Mouse (Mus musculus) forebrain, embryonic 16.5 days (tissue): ENCODE measurements around the gene Btbd7. TPM values are rescaled to one million over a fixed set of nuclear protein-coding genes. Genes with fewer than 3 reads are reported as not detected.

Experiments used
- ATAC-seq: fragments of 200-750 bp; cut with Nextera tagmentation; 2 replicates; pipeline ENCODE4 v1.8.0; 2017; ENCODE audit warnings: mild to moderate bottlenecking, moderate library complexity
- H3K27ac ChIP-seq: fragments of 300-500 bp; sonication (generic); 2 replicates; pipeline ENCODE4 v1.5.1; 2014; ENCODE audit warnings: low read length, control low read depth
- H3K27me3 ChIP-seq: fragments of 300-500 bp; sonication (generic); replicated peaks from 2 replicates; pipeline ENCODE4 v1.6.1; 2014; ENCODE audit warnings: low read length; ENCODE audit not compliant: control insufficient read depth, insufficient read depth
- H3K36me3 ChIP-seq: fragments of 300-500 bp; sonication (generic); 2 replicates; pipeline ENCODE4 v1.6.1; 2014; ENCODE audit not compliant: control insufficient read depth, insufficient read depth
- H3K4me1 ChIP-seq: fragments of 300-500 bp; sonication (generic); replicated peaks from 2 replicates; pipeline ENCODE4 v1.6.1; 2014; ENCODE audit warnings: low read length; ENCODE audit not compliant: control insufficient read depth, insufficient read depth
- H3K4me2 ChIP-seq: fragments of 300-500 bp; sonication (generic); 2 replicates; pipeline ENCODE4 v1.6.1; 2014; ENCODE audit warnings: mild to moderate bottlenecking, low read length, control low read depth
- H3K4me3 ChIP-seq: fragments of 300-500 bp; sonication (generic); replicated peaks from 2 replicates; pipeline ENCODE4 v1.5.1; 2014; ENCODE audit warnings: mild to moderate bottlenecking, low read length, control low read depth
- H3K9ac ChIP-seq: fragments of 300-500 bp; sonication (generic); replicated peaks from 2 replicates; pipeline ENCODE4 v1.6.1; 2014; ENCODE audit warnings: low read depth, low read length, control low read depth
- H3K9me3 ChIP-seq: fragments of 300-500 bp; sonication (generic); 2 replicates; pipeline ENCODE4 v1.6.1; 2016; ENCODE audit warnings: low read length; ENCODE audit not compliant: control insufficient read depth
- WGBS: fragments of 180-500 bp; shearing (Covaris S2); extraction: QIAGEN DNeasy Blood & Tissue Kit; methylation state at CpG from one replicate; pipeline ENCODE4 v1.1.7; 2014; 5-methylcytosine and 5-hydroxymethylcytosine counted together
- polyA plus RNA-seq: library from polyadenylated mRNA; unstranded; fragments of >200 nt; fragmentation: Nextera tagmentation; extraction: Ambion mirVana; gene quantifications from 2 replicates; pipeline ENCODE4 v1.2.1, GENCODE M21; 2015

Gene Btbd7
- polyA plus RNA-seq = 16.1 and 17.5 TPM in 2 replicates

GRCm38 (mm10) chr12:102878031-102878823, at the start of gene Btbd7:
TSS of gene Btbd7 (minus strand) at chr12:102878471.
- peak within 1 kb of the TSS; percentile 93 for H3K27ac ChIP-seq
- H3K27me3 ChIP-seq = no peaks in the 10 kb centered on the region
- peak within 1 kb of the TSS; percentile 67 for H3K4me2 ChIP-seq
- no peaks in the 10 kb centered on the region for H3K36me3 ChIP-seq
- H3K4me1 ChIP-seq = peaks cover 15% of the 10 kb centered on the region
- H3K9ac ChIP-seq = peak within 1 kb of the TSS; percentile 94
- WGBS = under 1% methylated on average over 65 of the region's 95 CpGs
- peak; percentile 96 for ATAC-seq
- H3K9me3 ChIP-seq = no peaks in the 10 kb centered on the region
- H3K4me3 ChIP-seq = peak within 1 kb of the TSS; percentile 96

GRCm38 (mm10) chr12:102916073-102916472, 37.8 kb upstream of the Btbd7 start:
- no peak overlapping the region for H3K9ac ChIP-seq

GRCm38 (mm10) chr12:102908191-102908590, 29.9 kb upstream of the Btbd7 start:
- no peak overlapping the region for H3K27ac ChIP-seq
- H3K9me3 ChIP-seq = no peaks in the 10 kb centered on the region
- ATAC-seq = no peak
- H3K9ac ChIP-seq = no peak overlapping the region
- H3K4me2 ChIP-seq = no peak overlapping the region
- 38% methylated on average over 3 of the region's 3 CpGs for WGBS
- H3K36me3 ChIP-seq = no peaks in the 10 kb centered on the region
- H3K4me3 ChIP-seq = no peak overlapping the region
- no peaks in the 10 kb centered on the region for H3K4me1 ChIP-seq
- H3K27me3 ChIP-seq = no peaks in the 10 kb centered on the region

More at GRCm38 (mm10) chr12:102916073-102916472, 37.8 kb upstream of the Btbd7 start:
- Histone ChIP-seq H3K36me3 (no peaks in the 10 kb centered on the region), H3K4me2 (no peak overlapping the region), H3K9me3 (no peaks in the 10 kb centered on the region), H3K27me3 (no peaks in the 10 kb centered on the region), H3K27ac (no peak overlapping the region), H3K4me1 (no peaks in the 10 kb centered on the region), H3K4me3 (no peak overlapping the region)
- no peak for ATAC-seq
- WGBS = 96% methylated on average over 2 of the region's 2 CpGs

- Histone ChIP-seq H3K27me3 (no peaks in the 10 kb centered on the region), H3K4me2 (no peak within 1 kb of the TSS), H3K27ac (no peak within 1 kb of the TSS), H3K36me3 (no peaks in the 10 kb centered on the region), H3K9me3 (no peaks in the 10 kb centered on the region), H3K4me3 (no peak within 1 kb of the TSS), H3K4me1 (no peaks in the 10 kb centered on the region; the same call in 1 of the 2 replicates), H3K9ac (no peak within 1 kb of the TSS)
- ATAC-seq = no peak
- 95% methylated on average over 17 of the region's 17 CpGs for WGBS
Measured at GRCm38 (mm10) chr12:102899091-102899490, 20.8 kb upstream of the Btbd7 start, which contains the start of gene Cox8c. TSS of gene Cox8c (plus strand) at chr12:102899316.

GRCm38 (mm10) chr12:102888568-102888967, 10.3 kb upstream of the Btbd7 start:
- Histone ChIP-seq H3K4me1 (no peaks in the 10 kb centered on the region), H3K27me3 (no peaks in the 10 kb centered on the region), H3K36me3 (no peaks in the 10 kb centered on the region), H3K9ac (no peak overlapping the region), H3K9me3 (no peaks in the 10 kb centered on the region), H3K4me2 (no peak overlapping the region), H3K27ac (no peak overlapping the region), H3K4me3 (no peak overlapping the region)
- WGBS = 53% methylated on average over 5 of the region's 5 CpGs
- no peak for ATAC-seq

- H3K36me3 ChIP-seq = no peaks in the 10 kb centered on the region
- H3K4me1 ChIP-seq = no peaks in the 10 kb centered on the region
- H3K4me3 ChIP-seq = no peak overlapping the region
- H3K9me3 ChIP-seq = no peaks in the 10 kb centered on the region
- H3K4me2 ChIP-seq = no peak overlapping the region
- ATAC-seq = no peak
- 39% methylated on average over 10 of the region's 10 CpGs for WGBS
- no peaks in the 10 kb centered on the region for H3K27me3 ChIP-seq
- H3K27ac ChIP-seq = no peak overlapping the region
- H3K9ac ChIP-seq = no peak overlapping the region
Measured at GRCm38 (mm10) chr12:102887366-102887765, 9.1 kb upstream of the Btbd7 start.

GRCm38 (mm10) chr12:102885735-102886134, 7.5 kb upstream of the Btbd7 start:
- H3K4me3 ChIP-seq = no peak overlapping the region
- H3K9ac ChIP-seq = no peak overlapping the region
- 22% methylated on average over 5 of the region's 5 CpGs for WGBS
- H3K9me3 ChIP-seq = no peaks in the 10 kb centered on the region
- H3K36me3 ChIP-seq = no peaks in the 10 kb centered on the region
- peak; percentile 82 for ATAC-seq
- no peaks in the 10 kb centered on the region for H3K4me1 ChIP-seq
- no peaks in the 10 kb centered on the region for H3K27me3 ChIP-seq
- H3K4me2 ChIP-seq = no peak overlapping the region
- no peak overlapping the region for H3K27ac ChIP-seq

- H3K4me3 ChIP-seq = peak overlapping the region; percentile 96
- 0 out of 2 replicates have a peak, but pooled peaks have one; percentile 2 for ATAC-seq
- 19% methylated on average over 7 of the region's 7 CpGs for WGBS
Measured at GRCm38 (mm10) chr12:102878901-102879300, 630 bp upstream of the Btbd7 start.

GRCm38 (mm10) chr12:102877301-102878030, 805 bp downstream of the Btbd7 start:
- Histone ChIP-seq H3K36me3 (no peaks in the 10 kb centered on the region), H3K9me3 (no peaks in the 10 kb centered on the region), H3K27me3 (no peaks in the 10 kb centered on the region), H3K4me3 (peak overlapping the region; percentile 96), H3K4me2 (peak overlapping the region; percentile 67), H3K4me1 (peaks cover 15% of the 10 kb centered on the region), H3K27ac (peak overlapping the region; percentile 93), H3K9ac (peak overlapping the region; percentile 94)
- ATAC-seq = peak; percentile 69
- under 1% methylated on average over 40 of the region's 70 CpGs for WGBS

More at GRCm38 (mm10) chr12:102878901-102879300, 630 bp upstream of the Btbd7 start:
- Histone ChIP-seq H3K27me3 (no peaks in the 10 kb centered on the region), H3K9me3 (no peaks in the 10 kb centered on the region), H3K9ac (peak overlapping the region; percentile 64), H3K4me1 (peaks cover 15% of the 10 kb centered on the region), H3K4me2 (peak overlapping the region; percentile 64), H3K36me3 (no peaks in the 10 kb centered on the region), H3K27ac (peak overlapping the region; percentile 82)
